Mouse (Mus musculus) gastrocnemius, adult 2 months (tissue): ENCODE data around the gene Rnf220. TPM values are rescaled to one million over a fixed set of nuclear protein-coding genes. Genes with fewer than 3 reads are reported as not detected.

Experiments used
- DNase-seq: peaks from one replicate; pipeline ENCODE4 v3.0.0; 2022
- H3K27ac ChIP-seq: fragments of 200-600 bp; 2 replicates; pipeline ENCODE4 v1.8.1; 2022; ENCODE audit warnings: mild to moderate bottlenecking
- H3K4me3 ChIP-seq: fragments of 200-600 bp; 2 replicates; pipeline ENCODE4 v1.8.1; 2022; ENCODE audit warnings: mild to moderate bottlenecking, moderate library complexity
- CTCF ChIP-seq: fragments of 200-600 bp; IDR thresholded peaks from 2 replicates; pipeline ENCODE4 v1.8.1; 2022; ENCODE audit warnings: antibody characterized with exemption, mild to moderate bottlenecking, moderate library complexity
- intact Hi-C: fragments of 180-260 bp; cut with DNase I; formaldehyde crosslinking; loops from one replicate; pipeline ENCODE4 v1.15.1; 2025
- total RNA-seq, 2 experiments: library from RNA; stranded (reverse); gene quantifications; 2 replicates each; pipeline ENCODE4 v1.2.3; 2021

Gene Rnf220
- total RNA-seq, 2 experiments from 2014 or later = 50.2 to 51.4 TPM

DNA sequence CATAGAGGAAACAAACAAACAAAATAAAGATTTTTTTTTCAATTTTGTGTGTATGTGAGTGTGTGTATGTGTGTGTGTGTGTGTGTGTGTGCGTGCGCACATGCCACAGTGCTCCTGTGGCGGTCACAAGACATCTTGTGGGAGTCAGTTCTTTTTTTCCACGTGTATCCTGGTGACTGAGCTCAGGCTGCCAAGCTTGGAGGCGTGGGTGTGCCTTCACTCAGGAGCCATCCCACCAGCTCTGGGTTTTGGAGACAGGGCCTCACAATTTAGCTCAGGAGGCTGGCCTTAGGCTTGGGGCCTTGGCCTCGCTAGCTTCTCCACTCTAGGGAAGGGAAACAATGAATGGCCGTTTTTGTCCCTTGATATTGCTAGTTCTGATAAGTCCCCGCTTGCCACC, 272.7 kb downstream of the Rnf220 start:
- TF ChIP-seq CTCF = no peak
- DNase-seq = no peak
- no peak overlapping the region for H3K27ac ChIP-seq
- intact Hi-C loops = no loop called here
- no peak overlapping the region for H3K4me3 ChIP-seq

GRCm38 (mm10) chr4:117223001-117223400, 273.9 kb downstream of the Rnf220 start:
- no peak for DNase-seq
- no peak overlapping the region for H3K27ac ChIP-seq
- no peak for TF ChIP-seq CTCF
- H3K4me3 ChIP-seq = no peak overlapping the region
- intact Hi-C loops = no loop called here

- Histone ChIP-seq H3K27ac (no peak overlapping the region), H3K4me3 (no peak overlapping the region)
- intact Hi-C loops = no loop called here
- TF ChIP-seq CTCF = no peak
- DNase-seq = no peak
Observed at GRCm38 (mm10) chr4:117221836-117222235, 275.0 kb downstream of the Rnf220 start.

Other genes starting within 250 kb of the Rnf220 start
- gene Tmem53, start 245.1 kb downstream of the Rnf220 start, total RNA-seq = 1 to 10 TPM; 2.7 to 6.6 TPM
- not detected for gene Armh1, start 244.9 kb downstream of the Rnf220 start, total RNA-seq
- gene Eri3, start 53.3 kb upstream of the Rnf220 start, total RNA-seq = 100 to 1,000 TPM in 1 of 2 experiments, 10 to 100 TPM in 1; 97.4 to 101 TPM
- gene Dmap1, start 185.2 kb upstream of the Rnf220 start, total RNA-seq = 10 to 100 TPM; 15.1 to 17.5 TPM
- gene Gm12845, start 227.4 kb upstream of the Rnf220 start, total RNA-seq = not detected